ENCODE assay signal across 15 mouse cellular contexts in genomic region chr10:62897437-62897836, GRCm38 (mm10).
"Had no signal": no experiment of that assay in that cellular context is flagged by ENCODE, and none has a peak within 500 bp of the region (broad histone marks: within the 10 kb centered on the region; RNA-seq: fewer than 3 reads in every experiment).

No protein-coding gene starts in this region.

- H3K9me3 ChIP-seq: midbrain, embryonic 10.5 days; midbrain, embryonic 12.5 days; neural tube, embryonic 12.5 days; stomach, embryonic 15.5 days had no signal

- H3K27ac ChIP-seq: midbrain, embryonic 10.5 days; midbrain, embryonic 12.5 days; neural tube, embryonic 12.5 days; stomach, embryonic 15.5 days; stomach, postnatal 0 days had no signal

- DNase-seq: lung, adult 18-20 months; lung, embryonic 14.5 days; lung, postnatal 10 days; lung, postnatal 4 days; midbrain, embryonic 14.5 days; right cerebral cortex, postnatal 14 days; thymus, adult 2 months; thymus, postnatal 25 days; thymus, postnatal 4 days had no signal

- ATAC-seq: midbrain, embryonic 16.5 days had no signal

- H3K27me3 ChIP-seq: midbrain, embryonic 12.5 days; neural tube, embryonic 12.5 days; stomach, embryonic 15.5 days had no signal

- H3K36me3 ChIP-seq: midbrain, embryonic 10.5 days; midbrain, embryonic 12.5 days; neural tube, embryonic 12.5 days; stomach, embryonic 15.5 days had no signal

- H3K4me1 ChIP-seq: midbrain, embryonic 10.5 days; midbrain, embryonic 12.5 days; neural tube, embryonic 12.5 days; stomach, embryonic 15.5 days had no signal

- H3K9ac ChIP-seq: lung, embryonic 14.5 days; midbrain, embryonic 12.5 days; neural tube, embryonic 12.5 days; stomach, embryonic 15.5 days had no signal

- H3K4me3 ChIP-seq: midbrain, embryonic 10.5 days; midbrain, embryonic 12.5 days; neural tube, embryonic 12.5 days; stomach, embryonic 15.5 days had no signal

- H3K4me2 ChIP-seq: lung, embryonic 14.5 days; midbrain, embryonic 12.5 days; neural tube, embryonic 12.5 days; stomach, embryonic 15.5 days had no signal
